Mouse (Mus musculus): ENCODE data around the gene Fosb. TPM values are rescaled to one million over a fixed set of nuclear protein-coding genes. Genes with fewer than 3 reads are reported as not detected.
"Not testable (repeated sequence)": the region's sequence is repeated elsewhere in the genome, so short reads cannot be mapped to it uniquely, and the experiment has no call there.

Fosb gene
- polyA plus RNA-seq, 1 experiment: 1.9 TPM

GRCm38 (mm10) chr7:19284763-19285162 lies 25.1 kb downstream of the Fosb start:
- peak; percentile 61 for DNase-seq
- H3K27ac ChIP-seq (ENCODE audit: control insufficient read depth, insufficient read depth, low read length): no peak overlapping the region
- peaks cover 6% of the 10 kb centered on the region for H3K4me1 ChIP-seq (replicated peaks; ENCODE audit: control insufficient read depth, insufficient read depth, low read length)
- 23% methylated on average over 4 of the region's 4 CpGs for WGBS
- H3K36me3 ChIP-seq (ENCODE audit: control insufficient read depth, insufficient read depth, low read length): no peaks in the 10 kb centered on the region
- H3K4me3 ChIP-seq (ENCODE audit: control insufficient read depth, insufficient read depth, low read length): no peak overlapping the region
- TF ChIP-seq POLR2A (IDR thresholded peaks at IDR 0.05; ENCODE audit: control insufficient read depth, extremely low read depth, insufficient read depth, low read length, poor library complexity): no peak
- TF ChIP-seq CTCF (IDR thresholded peaks at IDR 0.05; ENCODE audit: borderline replicate concordance, control insufficient read depth, extremely low read depth, insufficient read depth, low read length, poor library complexity): no peak
- peaks cover 13% of the 10 kb centered on the region for H3K27me3 ChIP-seq (ENCODE audit: control insufficient read depth, insufficient read depth, low read length)

DNA sequence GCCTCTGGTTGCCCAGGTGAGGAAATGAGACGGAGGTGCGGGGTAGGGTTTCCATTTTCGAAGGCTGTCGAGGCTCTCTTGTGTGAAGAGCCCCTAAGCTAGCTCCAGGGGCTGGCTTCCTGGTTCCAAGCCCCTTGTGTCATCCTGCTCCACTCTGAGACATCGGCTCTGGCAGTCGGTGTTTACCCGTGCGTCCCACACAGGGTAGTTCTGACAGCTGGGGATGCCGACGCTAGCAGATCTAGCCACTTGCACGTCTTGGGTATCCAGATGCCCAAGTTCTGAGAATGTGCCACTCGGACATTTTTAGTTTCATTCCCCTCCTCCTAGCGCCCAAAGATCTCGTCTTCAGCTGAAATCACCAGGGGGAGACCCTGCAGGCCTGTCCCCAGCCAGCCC lies 26.4 kb downstream of the Fosb start:
- no peaks in the 10 kb centered on the region for H3K36me3 ChIP-seq (ENCODE audit: control insufficient read depth, insufficient read depth, low read length)
- WGBS: 40% methylated on average over 14 of the region's 14 CpGs
- DNase-seq: no peak
- H3K4me3 ChIP-seq (ENCODE audit: control insufficient read depth, insufficient read depth, low read length): no peak overlapping the region
- H3K4me1 ChIP-seq (replicated peaks; ENCODE audit: control insufficient read depth, insufficient read depth, low read length): peaks cover 10% of the 10 kb centered on the region
- no peak overlapping the region for H3K27ac ChIP-seq (ENCODE audit: control insufficient read depth, insufficient read depth, low read length)
- TF ChIP-seq CTCF (IDR thresholded peaks at IDR 0.05; ENCODE audit: borderline replicate concordance, control insufficient read depth, extremely low read depth, insufficient read depth, low read length, poor library complexity): no peak
- TF ChIP-seq POLR2A (IDR thresholded peaks at IDR 0.05; ENCODE audit: control insufficient read depth, extremely low read depth, insufficient read depth, low read length, poor library complexity): no peak
- peaks cover 16% of the 10 kb centered on the region for H3K27me3 ChIP-seq (ENCODE audit: control insufficient read depth, insufficient read depth, low read length)

DNA sequence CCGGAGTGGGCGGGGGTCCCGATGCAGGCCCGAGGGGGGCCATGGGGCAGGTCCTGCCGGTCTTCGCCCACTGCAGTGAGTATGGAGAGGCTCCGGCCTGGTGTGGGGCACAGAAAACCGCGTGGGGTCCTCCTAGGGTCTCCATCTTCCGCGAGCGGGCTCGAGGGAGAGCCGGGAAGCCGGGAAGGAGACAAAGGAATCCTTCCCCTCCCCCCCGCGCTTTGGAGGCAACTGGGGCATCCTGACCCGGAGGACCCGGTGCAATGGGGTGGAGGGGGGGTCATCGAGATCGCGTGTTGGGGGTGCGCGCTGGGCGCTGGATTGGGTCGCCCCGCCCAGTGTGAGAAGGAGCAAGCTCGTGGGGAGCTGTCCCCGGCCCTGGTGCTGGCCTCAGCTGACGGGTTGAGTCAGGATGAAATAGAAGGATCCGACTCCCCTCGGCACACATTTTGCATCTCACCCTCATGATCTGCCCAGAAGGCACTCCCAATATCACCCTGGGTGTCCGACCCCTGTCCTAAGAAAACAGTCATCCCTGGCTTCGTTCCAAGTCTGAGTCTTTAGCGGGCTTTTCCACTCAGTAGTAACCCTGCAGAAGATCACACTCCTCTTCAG lies 27.0 kb downstream of the Fosb start:
- DNase-seq: peak; percentile 45
- Histone ChIP-seq H3K36me3 (ENCODE audit: control insufficient read depth, insufficient read depth, low read length) (no peaks in the 10 kb centered on the region), H3K4me3 (ENCODE audit: control insufficient read depth, insufficient read depth, low read length) (peak overlapping the region; percentile 6), H3K27ac (ENCODE audit: control insufficient read depth, insufficient read depth, low read length) (no peak overlapping the region), H3K4me1 (replicated peaks; ENCODE audit: control insufficient read depth, insufficient read depth, low read length) (peaks cover 10% of the 10 kb centered on the region), H3K27me3 (ENCODE audit: control insufficient read depth, insufficient read depth, low read length) (peaks cover 18% of the 10 kb centered on the region)
- WGBS: 4% methylated on average over 35 of the region's 35 CpGs
- TF ChIP-seq POLR2A (IDR thresholded peaks at IDR 0.05; ENCODE audit: control insufficient read depth, extremely low read depth, insufficient read depth, low read length, poor library complexity): no peak
- TF ChIP-seq CTCF (IDR thresholded peaks at IDR 0.05; ENCODE audit: borderline replicate concordance, control insufficient read depth, extremely low read depth, insufficient read depth, low read length, poor library complexity): no peak

DNA sequence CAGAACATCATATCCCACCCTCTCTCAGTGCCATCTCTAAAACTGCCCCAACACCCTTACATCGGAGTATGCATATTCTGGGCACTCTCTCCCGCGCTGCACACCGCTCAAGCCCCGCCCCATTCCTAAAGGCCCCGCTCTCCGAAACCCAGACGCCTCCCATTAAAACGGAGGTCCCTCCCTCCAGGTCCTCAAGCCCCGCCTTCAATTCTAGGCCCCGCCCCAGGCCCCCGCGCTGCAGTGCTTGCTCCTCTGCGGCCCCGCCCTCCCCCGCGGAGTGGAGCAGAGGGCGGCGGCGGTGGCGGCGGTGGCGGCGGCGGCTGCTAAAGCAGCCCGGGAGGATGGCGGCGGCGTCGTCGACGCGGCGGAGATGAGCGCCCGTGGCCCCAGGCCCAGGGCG lies 27.5 kb downstream of the Fosb start, which contains the start of gene Rtn2:
Gene Rtn2 (plus strand): TSS at position 240 of the 400 bp plus-strand sequence.
- Histone ChIP-seq H3K27ac (ENCODE audit: control insufficient read depth, insufficient read depth, low read length) (no peak within 1 kb of the TSS), H3K4me1 (replicated peaks; ENCODE audit: control insufficient read depth, insufficient read depth, low read length) (peaks cover 10% of the 10 kb centered on the region), H3K4me3 (ENCODE audit: control insufficient read depth, insufficient read depth, low read length) (peak within 1 kb of the TSS; percentile 6), H3K36me3 (ENCODE audit: control insufficient read depth, insufficient read depth, low read length) (no peaks in the 10 kb centered on the region), H3K27me3 (ENCODE audit: control insufficient read depth, insufficient read depth, low read length) (peaks cover 18% of the 10 kb centered on the region)
- 1% methylated on average over 37 of the region's 37 CpGs for WGBS
- DNase-seq: peak; percentile 59
- no peak for TF ChIP-seq POLR2A (IDR thresholded peaks at IDR 0.05; ENCODE audit: control insufficient read depth, extremely low read depth, insufficient read depth, low read length, poor library complexity)
- no peak for TF ChIP-seq CTCF (IDR thresholded peaks at IDR 0.05; ENCODE audit: borderline replicate concordance, control insufficient read depth, extremely low read depth, insufficient read depth, low read length, poor library complexity)

DNA sequence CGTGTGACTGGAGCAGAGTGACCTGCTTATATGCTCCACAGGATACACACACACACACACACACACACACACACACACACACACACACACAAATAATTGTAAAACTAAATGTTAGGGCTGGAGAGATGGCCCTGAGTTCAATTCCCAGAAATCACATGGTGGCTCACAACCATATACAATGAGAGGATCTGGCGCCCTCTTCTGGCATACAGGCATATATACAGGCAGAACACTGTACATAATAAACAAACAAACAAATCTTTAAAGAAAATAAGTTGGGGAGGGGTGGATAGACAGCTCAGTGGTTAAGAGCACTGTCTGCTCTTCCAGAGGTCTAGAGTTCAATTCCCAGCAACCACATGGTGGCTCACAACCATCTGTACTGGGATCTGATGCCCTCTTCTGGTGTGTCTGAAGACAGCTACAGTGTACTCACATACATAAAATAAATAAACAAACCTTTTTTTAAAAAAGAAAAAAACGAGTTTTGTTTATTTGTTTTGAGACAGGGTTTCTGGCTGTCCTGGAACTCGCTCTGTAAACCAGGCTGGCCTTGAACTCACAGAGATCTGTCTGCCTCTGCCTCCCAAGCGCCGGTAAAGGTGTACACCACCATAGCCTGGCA lies 28.1 kb downstream of the Fosb start:
- H3K27me3 ChIP-seq (ENCODE audit: control insufficient read depth, insufficient read depth, low read length): peaks cover 18% of the 10 kb centered on the region
- not testable (repeated sequence) for H3K4me3 ChIP-seq (ENCODE audit: control insufficient read depth, insufficient read depth, low read length)

GRCm38 (mm10) chr7:19279581-19280114 lies 30.2 kb downstream of the Fosb start, which contains the start of gene Ppm1n:
Gene Ppm1n, minus strand, starts transcription at chr7:19280064.
- Histone ChIP-seq H3K4me1 (replicated peaks; ENCODE audit: control insufficient read depth, insufficient read depth, low read length) (peaks cover 10% of the 10 kb centered on the region), H3K36me3 (ENCODE audit: control insufficient read depth, insufficient read depth, low read length) (no peaks in the 10 kb centered on the region), H3K27me3 (ENCODE audit: control insufficient read depth, insufficient read depth, low read length) (peaks cover 18% of the 10 kb centered on the region), H3K4me3 (ENCODE audit: control insufficient read depth, insufficient read depth, low read length) (no peak within 1 kb of the TSS), H3K27ac (ENCODE audit: control insufficient read depth, insufficient read depth, low read length) (no peak within 1 kb of the TSS)
- no peak for TF ChIP-seq CTCF (IDR thresholded peaks at IDR 0.05; ENCODE audit: borderline replicate concordance, control insufficient read depth, extremely low read depth, insufficient read depth, low read length, poor library complexity)
- no peak for TF ChIP-seq POLR2A (IDR thresholded peaks at IDR 0.05; ENCODE audit: control insufficient read depth, extremely low read depth, insufficient read depth, low read length, poor library complexity)
- 2% methylated on average over 46 of the region's 46 CpGs for WGBS
- DNase-seq: peak; percentile 35

More for the DNA sequence above, 28.1 kb downstream of the Fosb start:
- peaks cover 10% of the 10 kb centered on the region for H3K4me1 ChIP-seq (replicated peaks; ENCODE audit: control insufficient read depth, insufficient read depth, low read length)
- DNase-seq; H3K27ac ChIP-seq (ENCODE audit: control insufficient read depth, insufficient read depth, low read length); H3K36me3 ChIP-seq (ENCODE audit: control insufficient read depth, insufficient read depth, low read length): not testable (repeated sequence)
- 43% methylated on average over 6 of the region's 6 CpGs for WGBS
